Mouse (Mus musculus) kidney, adult 2 months (tissue): Measurements from ENCODE around the gene Arvcf. TPM values are rescaled to one million over a fixed set of nuclear protein-coding genes. Genes with fewer than 3 reads are reported as not detected.

Source experiments
- DNase-seq: peaks from one replicate; pipeline ENCODE4 v3.0.0; 2021
- H3K27ac ChIP-seq: fragments of 200-500 bp; 2 replicates; pipeline ENCODE4 v1.5.1; 2012; ENCODE audit warnings: low read depth, low read length, control low read depth, inconsistent platforms; ENCODE audit not compliant: insufficient read depth
- H3K27me3 ChIP-seq: fragments of 200-500 bp; replicated peaks from 2 replicates; pipeline ENCODE4 v1.6.1; 2012; ENCODE audit warnings: mild to moderate bottlenecking, moderate library complexity, low read length, inconsistent platforms; ENCODE audit not compliant: control insufficient read depth, insufficient read depth
- H3K36me3 ChIP-seq: fragments of 200-500 bp; 2 replicates; pipeline ENCODE4 v1.6.1; 2012; ENCODE audit warnings: mild to moderate bottlenecking, moderate library complexity, low read length, inconsistent platforms; ENCODE audit not compliant: control insufficient read depth, insufficient read depth
- H3K4me1 ChIP-seq: fragments of 200-500 bp; 2 replicates; pipeline ENCODE4 v1.6.1; 2011; ENCODE audit warnings: low read length; ENCODE audit not compliant: control insufficient read depth, insufficient read depth
- H3K4me3 ChIP-seq: fragments of 200-500 bp; 2 replicates; pipeline ENCODE4 v1.5.1; 2011; ENCODE audit warnings: mild to moderate bottlenecking, low read depth, low read length, control low read depth; ENCODE audit not compliant: insufficient read depth
- CTCF ChIP-seq: fragments of 200-500 bp; conservative IDR thresholded peaks from 2 replicates; pipeline ENCODE4 v1.5.1; 2011; ENCODE audit warnings: low read depth, mild to moderate bottlenecking, control low read depth, low read length, moderate library complexity, mixed read lengths; ENCODE audit not compliant: insufficient read depth, insufficient read length
- POLR2A ChIP-seq: fragments of 200-500 bp; IDR thresholded peaks from one replicate; pipeline ENCODE4 v1.6.1; 2011; ENCODE audit warnings: low read depth, low read length, control low read depth
- WGBS: fragments of 180-500 bp; shearing (Covaris S2); methylation state at CpG from one replicate; pipeline ENCODE4 v1.1.7; 2018; 5-methylcytosine and 5-hydroxymethylcytosine counted together
- polyA plus RNA-seq: library from polyadenylated mRNA; depleted of rRNA; stranded (reverse); fragments of >200 nt; gene quantifications from 2 replicates; pipeline ENCODE4 v1.2.3, GENCODE M21; 2012; rRNA removed

The Arvcf gene
- 94.2 and 98.5 TPM in 2 replicates for polyA plus RNA-seq

- Histone ChIP-seq H3K27me3 (no peaks in the 10 kb centered on the region), H3K36me3 (no peaks in the 10 kb centered on the region), H3K27ac (peak within 1 kb of the TSS; percentile 20; the same call in 1 of the 2 replicates), H3K4me3 (peak within 1 kb of the TSS; percentile 79), H3K4me1 (peaks cover 3% of the 10 kb centered on the region; the same call in 1 of the 2 replicates)
- DNase-seq, result peak; percentile 98
- TF ChIP-seq CTCF, result no peak; the same call in 1 of the 2 replicates
- no peak for TF ChIP-seq POLR2A
- under 1% methylated on average over 44 of the region's 44 CpGs for WGBS
These were observed at the start of gene Arvcf, which contains the start of gene Tango2 for GRCm38 (mm10) chr16:18347931-18348600. TSS of gene Arvcf (plus strand) at chr16:18348182. TSS of gene Tango2 (minus strand) at chr16:18348103.

- H3K4me1 ChIP-seq, result no peaks in the 10 kb centered on the region
- no peak for DNase-seq
- WGBS, result 90% methylated on average over 1 of the region's 1 CpGs
- no peaks in the 10 kb centered on the region for H3K27me3 ChIP-seq
- TF ChIP-seq CTCF (no peak), POLR2A (no peak)
- no peaks in the 10 kb centered on the region for H3K36me3 ChIP-seq
- H3K4me3 ChIP-seq, result no peak overlapping the region
- no peak overlapping the region for H3K27ac ChIP-seq
These were observed 39.8 kb upstream of the Arvcf start for GRCm38 (mm10) chr16:18308159-18308558.

- Histone ChIP-seq H3K36me3 (no peaks in the 10 kb centered on the region), H3K4me1 (no peaks in the 10 kb centered on the region), H3K27me3 (no peaks in the 10 kb centered on the region), H3K4me3 (no peak overlapping the region), H3K27ac (no peak overlapping the region)
- WGBS, result 86% methylated on average over 3 of the region's 3 CpGs
- DNase-seq, result no peak
- TF ChIP-seq POLR2A (no peak), CTCF (no peak)
These were observed 29.0 kb upstream of the Arvcf start for GRCm38 (mm10) chr16:18318992-18319391.

- H3K4me3 ChIP-seq, result no peak overlapping the region
- H3K4me1 ChIP-seq, result no peaks in the 10 kb centered on the region
- no peak for TF ChIP-seq POLR2A
- TF ChIP-seq CTCF, result no peak
- no peaks in the 10 kb centered on the region for H3K36me3 ChIP-seq
- H3K27ac ChIP-seq, result no peak overlapping the region
- no peaks in the 10 kb centered on the region for H3K27me3 ChIP-seq
- no peak for DNase-seq
- 90% methylated on average over 2 of the region's 2 CpGs for WGBS
These were observed 26.5 kb upstream of the Arvcf start for GRCm38 (mm10) chr16:18321443-18321842.

GRCm38 (mm10) chr16:18323460-18323859, 24.5 kb upstream of the Arvcf start:
- 64% methylated on average over 2 of the region's 2 CpGs for WGBS
- Histone ChIP-seq H3K27ac (no peak overlapping the region), H3K4me3 (no peak overlapping the region), H3K36me3 (no peaks in the 10 kb centered on the region), H3K4me1 (no peaks in the 10 kb centered on the region), H3K27me3 (no peaks in the 10 kb centered on the region)
- TF ChIP-seq POLR2A, result no peak
- TF ChIP-seq CTCF, result no peak
- DNase-seq, result no peak

GRCm38 (mm10) chr16:18324031-18324430, 24.0 kb upstream of the Arvcf start:
- 90% methylated on average over 6 of the region's 6 CpGs for WGBS
- Histone ChIP-seq H3K4me1 (no peaks in the 10 kb centered on the region), H3K36me3 (no peaks in the 10 kb centered on the region), H3K27ac (no peak overlapping the region), H3K4me3 (no peak overlapping the region), H3K27me3 (no peaks in the 10 kb centered on the region)
- TF ChIP-seq POLR2A (no peak), CTCF (no peak)
- DNase-seq, result no peak

GRCm38 (mm10) chr16:18325741-18326140, 22.2 kb upstream of the Arvcf start:
- Histone ChIP-seq H3K4me3 (no peak overlapping the region), H3K27ac (no peak overlapping the region), H3K36me3 (no peaks in the 10 kb centered on the region), H3K27me3 (no peaks in the 10 kb centered on the region), H3K4me1 (no peaks in the 10 kb centered on the region)
- DNase-seq, result no peak
- no peak for TF ChIP-seq CTCF
- no peak for TF ChIP-seq POLR2A
- WGBS, result 78% methylated on average over 4 of the region's 4 CpGs
